Comparison of ENCODE assay signal across 8 mouse cellular contexts in genomic region chr10:112159882-112160560, GRCm38 (mm10). TPM values are rescaled to one million over a fixed set of nuclear protein-coding genes. Genes with fewer than 3 reads are reported as not detected.
DNase-seq lines count a peak whose midpoint lies in the region; ATAC-seq and TF ChIP-seq lines count a peak whose summit lies in the region.
"Not testable (repeated sequence)": the region's sequence is repeated elsewhere in the genome, so short reads cannot be mapped to it uniquely, and the experiment has no call there.

Glipr1l3 (minus strand) TSS chr10:112160327.

- TF ChIP-seq POLR2A in brain, embryonic 14.5 days (IDR thresholded peaks at IDR 0.05; ENCODE audit: borderline replicate concordance, extremely low read depth, insufficient read depth, insufficient read length, poor library complexity, severe bottlenecking); liver, adult 2 months (IDR thresholded peaks at IDR 0.05; ENCODE audit: extremely low read depth, insufficient read depth, low read length): not testable (repeated sequence)

- not testable (repeated sequence) for H3K9ac ChIP-seq in heart, embryonic 16.5 days (ENCODE audit: low read length); liver, adult 2 months (ENCODE audit: low read depth, low read length)

- TF ChIP-seq CTCF in brain, embryonic 14.5 days (IDR thresholded peaks at IDR 0.05; ENCODE audit: borderline replicate concordance, extremely low read depth, insufficient read depth, insufficient read length), result peak; percentile 86
- TF ChIP-seq CTCF in liver, adult 2 months (IDR thresholded peaks at IDR 0.05; ENCODE audit: low read depth, low read length), result peak; percentile 50; the same call in 1 of the 2 replicates

- H3K4me2 ChIP-seq in heart, embryonic 16.5 days (ENCODE audit: low read depth, low read length), result not testable (repeated sequence)

- H3K27me3 ChIP-seq in heart, embryonic 16.5 days (ENCODE audit: control insufficient read depth, insufficient read depth, low read length); liver, adult 2 months (ENCODE audit: control insufficient read depth, insufficient read depth, low read length): not testable (repeated sequence)

- DNase-seq in CD4-positive, CD25-positive, alpha-beta regulatory T cell, adult 2 months (ENCODE audit: low read depth, low spot score), result peak; percentile 62
- DNase-seq in brain, embryonic 14.5 days (ENCODE audit: low read depth), result peak; percentile 98
- peak; percentile 60 for DNase-seq in fibroblast of lung, adult 2 months (ENCODE audit: low read depth)
- DNase-seq in kidney, postnatal 14 days, result peak; percentile 78
- DNase-seq in liver, adult 2 months (ENCODE audit: extremely low read depth, low read depth, low spot score), result peak; percentile 44
- peak; percentile 25 to 76 for DNase-seq in spleen, postnatal 4 days (ENCODE audit: low spot score in 2 of 2)

- H3K4me3 ChIP-seq in heart, embryonic 16.5 days (ENCODE audit: low read length); liver, adult 2 months (ENCODE audit: insufficient read depth, low read depth, low read length): not testable (repeated sequence)

- 27% methylated on average over 15 of the region's 15 CpGs for WGBS in heart, embryonic 16.5 days
- WGBS in liver, adult 2 months, result 26% methylated on average over 15 of the region's 15 CpGs

- peak; percentile 76 for ATAC-seq in heart, embryonic 16.5 days (replicated peaks; ENCODE audit: extremely low read depth, insufficient read depth, low FRiP score)
- peak; percentile 91 for ATAC-seq in monocyte, adult 5-6 weeks (replicated peaks; ENCODE audit: insufficient number of reproducible peaks, low FRiP score, low TSS enrichment, poor library complexity, severe bottlenecking)

- not testable (repeated sequence) for H3K27ac ChIP-seq in heart, embryonic 16.5 days (ENCODE audit: low read length); liver, adult 2 months (replicated peaks; ENCODE audit: insufficient read depth, low read depth, low read length)

- not testable (repeated sequence) for H3K79me2 ChIP-seq in liver, adult 2 months (ENCODE audit: control insufficient read depth, insufficient read depth, low read length)

- H3K36me3 ChIP-seq in heart, embryonic 16.5 days (ENCODE audit: control insufficient read depth, insufficient read depth); liver, adult 2 months (ENCODE audit: control insufficient read depth, insufficient read depth, low read length): not testable (repeated sequence)

- not testable (repeated sequence) for H3K4me1 ChIP-seq in heart, embryonic 16.5 days (ENCODE audit: control insufficient read depth, insufficient read depth, low read length); liver, adult 2 months (ENCODE audit: control insufficient read depth, insufficient read depth, low read length)

- H3K9me3 ChIP-seq in heart, embryonic 16.5 days (replicated peaks; ENCODE audit: control insufficient read depth, low read length), result not testable (repeated sequence)

RNA-seq across cellular contexts. Expression of gene Glipr1l3, which starts in this region (rescaled TPM):
- 0.10 and 0.24 TPM in 2 replicates for polyA plus RNA-seq in brain, embryonic 14.5 days (2012; rRNA removed)
- polyA plus RNA-seq in heart, embryonic 16.5 days (2015; fragmentation: Nextera tagmentation; extraction: Ambion mirVana), result not detected in 2 replicates
- not detected in 2 replicates for total RNA-seq in liver, adult 2 months (2014; rRNA removed)
- polyA plus RNA-seq in liver, adult 2 months (2012; rRNA removed), result not detected in 2 replicates
- not detected in 3 replicates for total RNA-seq in monocyte, adult 5-6 weeks (2017)

Comparison
In these comparisons a context has a peak if more than half of its experiments do, and no peak if none do; other contexts are left out.
1. Peak in DNase-seq in brain, embryonic 14.5 days; RNA of the gene not detected or under 1 TPM.
2. Peak in ATAC-seq in heart, embryonic 16.5 days; RNA of the gene not detected or under 1 TPM.
3. Peak in DNase-seq in liver, adult 2 months; RNA of the gene not detected or under 1 TPM.
4. Peak in ATAC-seq in monocyte, adult 5-6 weeks; RNA of the gene not detected or under 1 TPM.
5. DNase-seq: peak in every context shown above with its lines; median percentile 98 in brain, embryonic 14.5 days; 78 in kidney, postnatal 14 days; 62 in CD4-positive, CD25-positive, alpha-beta regulatory T cell, adult 2 months; 60 in fibroblast of lung, adult 2 months; 50 in spleen, postnatal 4 days; 44 in liver, adult 2 months.